Mouse (Mus musculus): ENCODE results near the gene Frrs1.

Frrs1 gene

GRCm38 (mm10) chr3:116906596-116906995, 47.3 kb downstream of the Frrs1 start:
- DNase-seq (ENCODE audit: low spot score in 2 of 2), result no peak

DNA sequence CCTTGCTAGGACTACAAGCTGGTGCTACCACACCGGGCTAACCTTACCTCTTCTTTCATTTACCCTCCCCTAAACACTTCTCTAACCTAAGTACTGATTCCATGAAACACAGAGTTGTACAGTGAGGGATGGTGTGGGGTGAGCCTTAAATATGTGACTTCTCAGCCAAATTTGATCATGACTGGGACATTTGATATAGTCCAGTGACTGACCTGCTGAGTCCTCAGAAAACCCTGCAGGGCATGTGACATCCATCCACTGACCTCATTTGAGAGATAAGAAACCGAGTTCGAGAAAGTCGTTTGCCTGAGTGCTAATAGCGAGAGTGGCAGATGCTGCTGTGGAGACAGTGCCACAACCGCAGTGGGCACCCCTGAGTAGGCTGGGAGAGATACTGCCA, 55.1 kb downstream of the Frrs1 start:
- DNase-seq (ENCODE audit: low spot score in 2 of 2), result no peak

DNA sequence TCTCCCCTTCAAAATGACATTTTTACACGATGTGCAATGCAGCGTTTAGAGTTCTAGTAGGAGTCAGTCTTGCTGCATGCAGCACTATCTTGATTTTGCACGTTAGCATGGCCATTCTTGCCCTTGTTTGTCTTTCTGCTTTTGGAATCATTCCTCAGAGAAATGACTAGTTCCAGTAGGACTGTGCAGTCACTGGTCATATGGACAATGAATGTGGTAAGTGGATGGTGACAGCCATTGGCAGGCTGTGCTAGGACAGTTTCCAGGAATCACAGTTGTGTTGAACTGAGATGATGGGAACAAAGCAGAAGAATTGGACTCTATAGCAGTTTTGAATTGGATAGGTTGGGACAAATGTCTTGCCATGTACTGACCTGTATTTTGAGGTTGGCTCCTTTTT, 55.7 kb downstream of the Frrs1 start:
- DNase-seq (ENCODE audit: low spot score in 2 of 2), result no peak

DNA sequence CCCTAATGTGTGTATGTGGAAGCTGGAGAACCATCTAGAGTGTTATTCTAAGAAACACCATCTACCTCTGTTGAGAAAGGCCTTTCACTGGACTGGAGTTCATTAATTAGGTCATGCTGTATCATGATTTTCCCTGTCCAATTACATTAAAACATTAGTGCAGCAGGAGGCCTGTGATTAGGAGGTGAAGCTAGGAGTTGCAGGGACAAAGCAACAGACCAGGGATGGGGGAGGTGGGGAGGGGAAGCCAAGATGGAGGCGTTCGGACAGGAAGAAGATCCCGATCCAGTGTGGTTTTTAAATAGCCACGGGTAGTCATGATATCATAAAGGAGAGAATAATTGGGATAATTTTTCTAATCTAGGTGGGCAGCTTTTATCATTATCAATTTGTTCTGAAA, 57.8 kb downstream of the Frrs1 start:
- no peak for DNase-seq (ENCODE audit: low spot score in 2 of 2)

GRCm38 (mm10) chr3:116921535-116921934, 62.3 kb downstream of the Frrs1 start:
- DNase-seq (ENCODE audit: low spot score in 2 of 2), result no peak

DNA sequence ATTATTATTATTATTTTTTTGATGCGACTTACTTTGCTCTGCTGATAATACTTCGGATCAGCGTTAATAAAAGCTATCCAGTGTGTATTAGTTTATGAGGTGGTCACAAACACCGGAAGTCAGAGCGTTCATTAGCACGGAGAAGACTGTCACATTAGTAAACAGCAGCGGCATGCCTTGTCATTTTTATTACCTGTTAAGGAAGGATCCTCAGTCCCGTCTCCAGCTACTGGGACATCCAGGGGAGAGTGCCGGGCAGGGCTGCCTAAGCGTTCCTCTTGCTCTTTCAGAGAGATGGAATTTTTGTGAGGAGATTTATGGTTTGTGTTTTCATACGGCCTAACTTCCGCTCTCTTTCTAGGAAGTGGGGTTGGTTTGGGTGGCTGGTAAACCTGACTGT, 63.8 kb downstream of the Frrs1 start:
- DNase-seq (ENCODE audit: low spot score in 2 of 2), result no peak

DNA sequence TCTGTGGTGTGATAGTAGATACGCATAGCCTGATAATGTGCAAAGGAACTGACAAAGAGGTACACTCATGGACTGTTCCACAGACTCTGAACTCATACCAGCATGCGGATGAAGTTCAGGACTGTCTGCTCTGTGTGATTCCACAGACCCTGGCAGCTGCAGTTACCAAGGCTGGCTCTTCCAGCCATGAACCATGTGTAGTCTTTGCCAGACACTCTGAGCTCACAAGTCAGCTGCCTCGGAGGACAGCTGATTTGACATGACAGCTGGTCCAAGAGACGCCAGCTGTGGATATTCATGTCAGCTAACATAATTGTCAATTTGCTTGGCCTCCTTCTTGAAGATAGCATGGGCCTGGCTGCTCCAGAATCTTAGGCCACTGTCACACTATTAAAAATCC, 69.7 kb downstream of the Frrs1 start:
- DNase-seq (ENCODE audit: low spot score in 2 of 2), result no peak

- no peak for DNase-seq (ENCODE audit: low spot score in 2 of 2)
Observed at GRCm38 (mm10) chr3:116933158-116933557, 73.9 kb downstream of the Frrs1 start.

DNA sequence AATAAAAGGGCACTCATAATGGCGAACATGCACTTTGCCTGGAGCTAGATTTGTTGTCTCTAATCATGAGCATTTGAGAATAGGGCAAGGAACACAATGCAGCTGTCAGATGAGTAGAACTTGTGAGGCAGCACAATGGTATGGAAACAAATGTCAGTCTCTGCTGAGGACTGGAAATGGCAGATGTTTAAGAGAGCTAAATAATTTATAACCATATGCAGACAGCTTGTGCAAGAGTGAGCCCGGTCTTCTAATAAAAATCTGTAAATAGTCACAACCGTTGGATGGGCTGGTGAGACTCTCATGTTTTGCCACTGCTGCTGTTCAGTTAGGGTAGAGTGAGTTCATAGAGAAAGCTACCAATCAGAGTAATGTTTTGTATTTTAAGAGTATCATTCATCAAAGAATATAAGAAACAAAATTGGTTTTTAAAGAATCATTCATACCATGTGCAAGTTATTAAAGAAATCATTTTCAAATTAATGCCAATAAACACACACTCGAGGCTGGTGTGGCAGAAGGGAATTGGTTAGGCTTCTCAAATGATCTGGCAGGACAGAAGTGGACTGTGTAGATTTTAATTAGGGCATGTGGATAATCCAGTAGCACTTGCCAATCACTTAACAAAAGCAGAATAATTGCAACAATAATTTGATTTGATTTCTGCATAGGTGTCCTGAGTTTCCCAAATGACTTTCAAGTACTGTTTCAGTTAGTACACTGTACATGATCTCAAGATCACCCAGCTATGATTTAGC, 77.8 kb downstream of the Frrs1 start:
- DNase-seq (ENCODE audit: low spot score in 2 of 2), result no peak

GRCm38 (mm10) chr3:116940804-116941558, 81.7 kb downstream of the Frrs1 start:
- no peak for DNase-seq (ENCODE audit: low spot score in 2 of 2)

DNA sequence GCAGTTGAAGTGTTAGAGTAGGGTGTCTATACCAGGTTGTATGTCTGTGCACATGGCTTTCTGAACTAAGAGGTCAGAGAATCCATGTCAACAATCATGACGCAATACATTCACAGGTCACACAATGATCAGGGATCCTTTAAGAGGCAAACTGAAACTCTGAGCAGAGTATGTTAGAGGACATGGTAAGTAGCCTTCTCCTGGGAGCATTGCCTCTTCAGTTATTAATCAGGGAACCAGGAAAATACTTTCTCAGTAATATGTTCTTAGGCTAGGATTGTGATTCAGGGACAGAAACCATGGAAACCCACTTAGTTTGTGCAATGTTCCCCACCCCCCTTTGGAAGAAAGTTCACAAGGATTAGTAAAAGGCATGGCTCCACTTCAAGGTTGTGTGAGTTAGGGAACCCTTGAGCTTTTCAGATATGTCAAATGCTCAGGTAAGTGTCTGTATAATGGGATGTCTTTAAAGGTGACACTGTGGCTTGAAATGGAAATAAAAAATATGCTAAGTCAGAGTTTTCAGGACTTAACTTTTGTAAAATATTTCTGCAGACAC, 82.4 kb downstream of the Frrs1 start:
- no peak for DNase-seq (ENCODE audit: low spot score in 2 of 2)

DNA sequence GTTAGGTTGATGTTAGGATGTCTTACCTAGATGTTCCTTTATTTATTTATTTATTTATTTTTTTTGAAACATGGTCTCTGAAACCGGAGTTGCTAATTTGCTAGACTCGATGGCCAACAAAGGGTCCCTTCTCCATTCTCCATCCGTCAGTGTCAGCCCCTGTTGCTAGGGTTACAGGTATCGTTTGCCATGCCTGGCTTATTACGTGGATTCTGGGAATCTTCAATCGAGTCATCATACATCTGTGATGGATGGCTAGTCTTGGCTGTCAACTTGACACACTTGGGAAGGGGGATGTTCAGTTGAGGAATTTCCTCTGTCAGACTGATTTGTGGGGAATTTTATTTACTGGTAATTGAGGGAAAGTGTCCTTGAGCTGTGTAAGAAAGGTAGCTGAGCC, 83.5 kb downstream of the Frrs1 start:
- no peak for DNase-seq (ENCODE audit: low spot score in 2 of 2)

DNA sequence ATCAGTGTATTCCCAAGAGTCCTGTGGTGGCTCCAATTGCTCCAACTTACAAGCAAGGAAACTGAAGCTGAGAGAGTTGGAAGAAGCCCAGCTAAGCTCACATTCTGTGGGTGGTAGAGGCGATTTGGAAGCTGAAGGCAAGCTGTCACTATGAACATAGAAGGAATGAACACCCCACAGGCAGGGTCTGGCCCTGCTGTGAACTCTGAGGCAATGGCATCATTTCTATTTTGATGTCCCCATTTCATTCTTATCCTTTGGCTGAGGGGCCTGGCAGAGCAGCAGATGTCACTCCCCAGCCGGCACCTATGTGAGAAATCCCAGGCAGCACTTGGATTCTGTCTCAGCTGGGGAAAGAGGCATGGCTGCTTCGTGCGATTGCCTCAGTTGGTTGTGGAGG, 84.2 kb downstream of the Frrs1 start:
- DNase-seq (ENCODE audit: low spot score in 2 of 2), result no peak

- no peak for DNase-seq (ENCODE audit: low spot score in 2 of 2)
Observed at GRCm38 (mm10) chr3:116946476-116946875, 87.2 kb downstream of the Frrs1 start.

DNA sequence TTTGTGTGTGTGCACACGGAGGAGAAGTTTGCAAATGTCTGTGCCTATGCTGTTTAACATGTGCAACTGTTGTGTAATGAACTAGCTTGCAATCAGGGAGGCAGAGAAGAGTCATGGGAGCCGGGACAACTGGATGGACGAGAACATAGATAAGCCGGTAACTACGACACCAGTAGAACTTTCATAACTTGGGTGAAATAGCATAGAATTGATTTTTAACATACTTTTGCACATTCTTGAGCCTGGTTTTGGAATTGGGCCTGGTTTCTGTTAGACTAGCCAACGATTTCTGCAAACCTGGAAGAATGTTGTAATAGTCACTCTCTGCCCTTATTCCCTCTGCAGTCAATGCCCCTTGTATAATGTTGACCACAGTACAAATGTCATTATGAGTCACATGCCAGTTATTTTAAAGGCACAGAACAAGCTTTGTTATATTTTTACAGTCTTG, 91.4 kb downstream of the Frrs1 start:
- DNase-seq (ENCODE audit: low spot score in 2 of 2), result no peak

- no peak for DNase-seq (ENCODE audit: low spot score in 2 of 2)
Observed at GRCm38 (mm10) chr3:116951489-116951888, 92.2 kb downstream of the Frrs1 start.

DNA sequence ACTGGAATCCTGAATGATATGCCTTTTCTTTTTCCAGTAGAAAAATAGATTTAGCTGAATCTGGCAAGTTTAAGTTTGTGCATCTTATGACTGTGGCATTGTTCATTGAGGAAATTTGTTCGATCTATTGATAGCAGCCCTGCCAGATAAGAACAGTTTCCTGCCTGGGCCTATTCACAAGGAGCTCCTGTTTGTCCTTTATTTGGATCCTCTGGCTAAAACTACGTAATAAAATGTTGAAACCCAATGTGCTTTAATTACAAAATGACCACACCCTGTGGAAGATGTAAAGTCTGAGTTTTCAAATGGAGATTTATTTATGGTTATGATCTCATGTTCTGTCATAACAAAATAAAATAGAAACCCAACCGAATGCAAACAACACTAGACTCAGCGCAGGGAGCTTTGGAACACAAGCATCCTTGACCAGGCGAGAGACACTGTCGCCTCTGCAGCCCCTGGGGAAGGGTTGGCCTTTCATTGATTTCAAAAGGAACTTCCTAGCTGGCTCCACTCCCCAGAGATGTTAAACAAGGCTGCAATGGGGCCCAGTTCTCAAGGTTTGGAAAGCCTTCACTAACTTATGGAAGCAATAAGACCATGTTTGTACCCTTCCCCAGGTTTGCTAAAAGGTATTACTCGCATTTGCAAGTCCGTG, 93.1 kb downstream of the Frrs1 start:
- DNase-seq (ENCODE audit: low spot score in 2 of 2), result no peak

DNA sequence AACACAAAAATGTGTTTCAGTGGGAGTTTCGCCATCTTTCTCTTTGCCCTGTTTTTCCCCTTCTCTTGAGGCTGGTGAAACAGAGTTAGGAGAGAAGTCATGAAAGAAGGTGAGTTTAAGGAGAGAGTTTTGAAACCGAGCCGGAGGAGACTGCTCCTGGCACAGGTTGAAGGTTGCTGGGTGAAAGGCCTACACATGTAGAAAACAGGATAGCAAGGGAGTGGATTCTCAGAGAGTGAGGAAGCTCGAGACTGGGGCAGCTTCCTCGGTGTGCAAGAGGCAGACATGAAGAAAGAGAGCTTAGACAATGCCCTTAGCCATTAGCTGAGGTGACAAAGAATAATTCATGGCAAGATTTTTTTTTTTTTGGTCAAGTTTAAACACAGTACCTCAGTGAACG, 94.1 kb downstream of the Frrs1 start:
- DNase-seq (ENCODE audit: low spot score in 2 of 2), result no peak

- DNase-seq (ENCODE audit: low spot score in 2 of 2), result no peak
Observed at GRCm38 (mm10) chr3:116955061-116955460, 95.8 kb downstream of the Frrs1 start.

Measured in spleen, postnatal 10 days (tissue).